Mouse (Mus musculus) MEL (cell line): ENCODE results near the gene Mrpl51.

ENCODE experiments used
- CHD2 ChIP-seq: IDR thresholded peaks from 2 replicates; pipeline ENCODE4 v1.6.1; 2011; ENCODE audit warnings: low read length, improper control_type of control experiment
- CTCF ChIP-seq, 3 experiments: IDR thresholded peaks in 2 of 3; conservative IDR thresholded peaks in 1 of 3; 2 replicates each; pipeline ENCODE4 v1.5.1; 2011 to 2012; ENCODE audit warnings: low read length in 3 of 3, low read depth in 2 of 3, mild to moderate bottlenecking in 2 of 3, improper control_type of control experiment in 1 of 3, inconsistent platforms in 1 of 3, mixed read lengths in 1 of 3, moderate library complexity in 1 of 3; ENCODE audit not compliant: control insufficient read depth in 1 of 3, insufficient read depth in 1 of 3, poor library complexity in 1 of 3, severe bottlenecking in 1 of 3

GRCm38 (mm10) chr6:125145479-125145951 is 46.1 kb upstream of the Mrpl51 start:
- no peak for TF ChIP-seq CHD2
- TF ChIP-seq CTCF (IDR thresholded peaks at IDR 0.05 in 2 of 3, conservative IDR thresholded peaks at IDR 0.05 in 1 of 3; ENCODE audit: control insufficient read depth in 1 of 3, insufficient read depth in 1 of 3, low read depth in 2 of 3, low read length in 3 of 3, poor library complexity in 1 of 3, severe bottlenecking in 1 of 3) = no peak
